Mouse (Mus musculus): ENCODE results near the gene Suclg2.

Gene Suclg2

GRCm38 (mm10) chr6:95700981-95701610, 17.5 kb downstream of the Suclg2 start:
- DNase-seq (ENCODE audit: extremely low spot score, low read depth, low spot score): no peak

- no peak for DNase-seq (ENCODE audit: extremely low spot score, low read depth, low spot score)
Measured at GRCm38 (mm10) chr6:95700191-95700590, 18.4 kb downstream of the Suclg2 start.

GRCm38 (mm10) chr6:95699326-95699725, 19.3 kb downstream of the Suclg2 start:
- DNase-seq (ENCODE audit: extremely low spot score, low read depth, low spot score): no peak

- DNase-seq (ENCODE audit: extremely low spot score, low read depth, low spot score): no peak
Measured at GRCm38 (mm10) chr6:95698536-95699162, 20.0 kb downstream of the Suclg2 start.

GRCm38 (mm10) chr6:95694910-95695309, 23.7 kb downstream of the Suclg2 start:
- DNase-seq (ENCODE audit: extremely low spot score, low read depth, low spot score): no peak

GRCm38 (mm10) chr6:95685242-95685641, 33.4 kb downstream of the Suclg2 start:
- DNase-seq (ENCODE audit: extremely low spot score, low read depth, low spot score): no peak

GRCm38 (mm10) chr6:95679718-95680117, 38.9 kb downstream of the Suclg2 start:
- DNase-seq (ENCODE audit: extremely low spot score, low read depth, low spot score): no peak

GRCm38 (mm10) chr6:95679261-95679660, 39.3 kb downstream of the Suclg2 start:
- DNase-seq (ENCODE audit: extremely low spot score, low read depth, low spot score): no peak

GRCm38 (mm10) chr6:95676951-95677350, 41.6 kb downstream of the Suclg2 start:
- DNase-seq (ENCODE audit: extremely low spot score, low read depth, low spot score): no peak

GRCm38 (mm10) chr6:95676439-95676838, 42.2 kb downstream of the Suclg2 start:
- no peak for DNase-seq (ENCODE audit: extremely low spot score, low read depth, low spot score)

- no peak for DNase-seq (ENCODE audit: extremely low spot score, low read depth, low spot score)
Measured at GRCm38 (mm10) chr6:95675059-95675705, 43.4 kb downstream of the Suclg2 start.

- no peak for DNase-seq (ENCODE audit: extremely low spot score, low read depth, low spot score)
Measured at GRCm38 (mm10) chr6:95674651-95675050, 43.9 kb downstream of the Suclg2 start.

- no peak for DNase-seq (ENCODE audit: extremely low spot score, low read depth, low spot score)
Measured at GRCm38 (mm10) chr6:95669335-95669729, 49.3 kb downstream of the Suclg2 start.

GRCm38 (mm10) chr6:95668629-95669334, 49.8 kb downstream of the Suclg2 start:
- no peak for DNase-seq (ENCODE audit: extremely low spot score, low read depth, low spot score)

GRCm38 (mm10) chr6:95657671-95658070, 60.9 kb downstream of the Suclg2 start:
- DNase-seq (ENCODE audit: extremely low spot score, low read depth, low spot score): no peak

- no peak for DNase-seq (ENCODE audit: extremely low spot score, low read depth, low spot score)
Measured at GRCm38 (mm10) chr6:95653662-95654061, 64.9 kb downstream of the Suclg2 start.

- DNase-seq (ENCODE audit: extremely low spot score, low read depth, low spot score): no peak
Measured at GRCm38 (mm10) chr6:95652774-95653173, 65.8 kb downstream of the Suclg2 start.

- DNase-seq (ENCODE audit: extremely low spot score, low read depth, low spot score): no peak
Measured at GRCm38 (mm10) chr6:95651391-95651876, 67.2 kb downstream of the Suclg2 start.

- DNase-seq (ENCODE audit: extremely low spot score, low read depth, low spot score): no peak
Measured at GRCm38 (mm10) chr6:95650082-95650722, 68.4 kb downstream of the Suclg2 start.

GRCm38 (mm10) chr6:95649123-95649663, 69.4 kb downstream of the Suclg2 start:
- DNase-seq (ENCODE audit: extremely low spot score, low read depth, low spot score): no peak

GRCm38 (mm10) chr6:95637416-95637815, 81.2 kb downstream of the Suclg2 start:
- no peak for DNase-seq (ENCODE audit: extremely low spot score, low read depth, low spot score)
